Mouse (Mus musculus): Measurements from ENCODE around the gene Tspan18. TPM values are rescaled to one million over a fixed set of nuclear protein-coding genes. Genes with fewer than 3 reads are reported as not detected.
A peak's percentile ranks its signal among the peaks of the same experiment; 100 is the strongest.

Gene Tspan18
- total and polyA plus RNA-seq, 3 experiments, result 9.4 to 21.3 (median 16.0) TPM

DNA sequence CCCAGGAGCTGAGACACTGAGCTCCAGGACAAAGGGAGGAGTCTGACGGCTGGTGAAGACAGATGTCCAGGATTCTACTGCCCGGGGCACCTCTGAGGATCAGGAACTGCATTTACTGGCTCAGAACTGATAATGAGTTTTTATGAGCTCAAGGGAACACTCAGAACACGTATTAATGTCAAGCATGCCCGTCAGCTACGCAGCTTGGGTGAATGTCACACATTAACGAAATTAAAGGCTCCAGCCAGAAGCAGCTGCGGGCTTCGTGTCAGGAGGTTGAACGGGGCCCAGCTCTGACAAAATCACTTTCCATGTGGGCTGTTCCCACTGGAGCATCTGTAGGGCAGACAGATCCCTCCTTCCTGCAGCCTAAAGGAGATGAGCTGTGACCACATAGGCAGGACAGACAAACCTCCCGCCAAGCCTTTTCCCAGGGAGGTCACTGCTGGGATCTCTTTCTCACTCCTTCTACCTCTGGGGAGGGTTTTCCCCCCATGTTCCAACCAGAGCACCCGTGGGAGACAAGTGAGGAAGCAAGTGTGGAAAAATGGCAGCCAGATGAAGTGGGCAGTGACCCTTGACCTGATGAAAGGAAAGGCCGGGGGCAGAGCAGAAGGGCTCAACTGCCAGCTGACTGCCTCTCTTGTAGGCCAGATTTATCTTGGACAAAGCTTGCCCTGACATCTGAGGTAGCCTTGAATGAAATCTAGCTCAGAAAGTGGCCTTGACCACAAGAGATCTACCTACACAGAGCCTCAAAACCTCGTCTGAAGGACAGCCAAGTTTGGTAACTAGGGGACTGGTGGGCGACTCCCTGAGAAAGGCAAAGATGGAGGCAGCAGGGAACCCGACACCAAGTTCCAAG is 20.3 kb downstream of the Tspan18 start:
- TF ChIP-seq CTCF (IDR thresholded peaks at IDR 0.05) (no peak), EP300 (IDR thresholded peaks at IDR 0.05; ENCODE audit: insufficient read depth, low read depth, low read length) (no peak), POLR2A (IDR thresholded peaks at IDR 0.05; ENCODE audit: insufficient read depth, low read depth, low read length) (no peak)
- intact Hi-C loops (cut with DNase I), result no loop called here
- H3K27ac ChIP-seq, result no peak overlapping the region
- no peaks in the 10 kb centered on the region for H3K36me3 ChIP-seq (ENCODE audit: control insufficient read depth, insufficient read depth, low read length)
- H3K79me2 ChIP-seq (replicated peaks; ENCODE audit: control insufficient read depth, insufficient read depth, low read length), result no peaks in the 10 kb centered on the region; the same call in 1 of the 2 replicates
- no peak overlapping the region for H3K9ac ChIP-seq (ENCODE audit: low read depth, low read length)
- H3K4me1 ChIP-seq (ENCODE audit: control insufficient read depth, insufficient read depth, low read length), result peaks cover 7% of the 10 kb centered on the region
- no peak overlapping the region for H3K4me3 ChIP-seq
- 46% methylated on average over 15 of the region's 15 CpGs for WGBS
- H3K27me3 ChIP-seq (ENCODE audit: control insufficient read depth, insufficient read depth, low read length), result no peaks in the 10 kb centered on the region
- peak; percentile 34 to 40 for DNase-seq

DNA sequence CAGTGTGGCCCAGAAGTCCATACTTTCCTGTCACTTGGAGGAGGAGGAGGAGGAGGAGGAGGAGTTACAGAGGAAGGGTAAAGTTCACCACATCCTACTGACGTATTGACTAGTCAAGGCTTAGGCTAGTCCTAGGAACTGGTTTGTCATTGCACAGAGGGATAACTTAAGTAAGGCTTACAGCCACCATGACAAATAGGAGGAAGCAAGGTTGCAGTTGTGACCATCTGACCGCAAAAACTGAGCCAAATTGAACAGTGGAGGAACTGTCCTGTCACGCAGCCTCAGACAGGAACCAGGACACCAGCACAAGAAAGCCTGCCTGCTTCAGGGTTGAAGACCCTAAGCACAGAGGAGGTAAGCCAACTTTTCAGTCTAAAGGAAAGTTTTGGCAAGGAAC is 21.8 kb downstream of the Tspan18 start:
- no peak overlapping the region for H3K4me3 ChIP-seq
- H3K79me2 ChIP-seq (replicated peaks; ENCODE audit: control insufficient read depth, insufficient read depth, low read length), result no peaks in the 10 kb centered on the region; the same call in 1 of the 2 replicates
- H3K27ac ChIP-seq, result no peak overlapping the region
- peaks cover 7% of the 10 kb centered on the region for H3K4me1 ChIP-seq (ENCODE audit: control insufficient read depth, insufficient read depth, low read length)
- no peak for DNase-seq
- 48% methylated on average over 3 of the region's 3 CpGs for WGBS
- TF ChIP-seq POLR2A (IDR thresholded peaks at IDR 0.05; ENCODE audit: insufficient read depth, low read depth, low read length) (no peak), CTCF (IDR thresholded peaks at IDR 0.05) (no peak), EP300 (IDR thresholded peaks at IDR 0.05; ENCODE audit: insufficient read depth, low read depth, low read length) (no peak)
- intact Hi-C loops (cut with DNase I), result no loop called here
- H3K9ac ChIP-seq (ENCODE audit: low read depth, low read length), result no peak overlapping the region
- no peaks in the 10 kb centered on the region for H3K36me3 ChIP-seq (ENCODE audit: control insufficient read depth, insufficient read depth, low read length)
- no peaks in the 10 kb centered on the region for H3K27me3 ChIP-seq (ENCODE audit: control insufficient read depth, insufficient read depth, low read length)

DNA sequence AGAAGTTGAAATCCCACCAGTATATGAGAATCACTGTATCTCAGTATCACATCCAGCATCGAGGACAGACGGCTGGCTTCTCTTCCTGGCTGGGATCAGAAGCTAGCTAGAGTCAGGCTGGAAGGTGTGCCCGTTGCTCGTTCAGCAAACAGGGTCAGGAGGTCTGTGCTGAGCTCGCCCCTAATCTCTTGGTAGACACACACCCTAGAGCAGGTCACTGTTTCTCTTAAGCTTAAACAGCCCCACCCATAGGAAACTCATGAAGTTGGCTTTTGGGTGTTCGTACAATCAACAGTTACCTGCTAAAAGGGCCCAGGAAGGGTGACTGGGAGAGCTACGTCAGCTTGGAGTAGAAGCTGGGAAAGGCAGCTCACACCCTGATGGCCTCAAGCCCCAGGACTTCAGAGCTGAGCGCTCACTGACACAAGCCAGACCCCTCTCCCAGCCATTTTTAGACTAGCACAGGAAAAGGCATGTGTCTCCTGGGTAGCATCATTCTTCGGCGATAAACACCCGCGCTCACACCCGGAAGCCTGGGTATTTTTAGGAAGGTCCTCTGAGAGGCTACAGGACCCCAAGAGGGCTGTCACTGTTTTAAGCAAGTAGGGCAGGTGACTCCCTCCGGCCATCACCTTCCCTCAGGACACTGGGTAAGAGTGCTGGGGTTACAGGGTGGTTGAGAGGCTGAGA is 24.4 kb downstream of the Tspan18 start:
- H3K27ac ChIP-seq, result peak overlapping the region; percentile 75
- no peak overlapping the region for H3K9ac ChIP-seq (ENCODE audit: low read depth, low read length)
- no peaks in the 10 kb centered on the region for H3K79me2 ChIP-seq (replicated peaks; ENCODE audit: control insufficient read depth, insufficient read depth, low read length)
- H3K4me3 ChIP-seq, result no peak overlapping the region
- H3K27me3 ChIP-seq (ENCODE audit: control insufficient read depth, insufficient read depth, low read length), result no peaks in the 10 kb centered on the region
- peaks cover 7% of the 10 kb centered on the region for H3K4me1 ChIP-seq (ENCODE audit: control insufficient read depth, insufficient read depth, low read length)
- no peaks in the 10 kb centered on the region for H3K36me3 ChIP-seq (ENCODE audit: control insufficient read depth, insufficient read depth, low read length)
- WGBS, result 26% methylated on average over 14 of the region's 14 CpGs
- peak; percentile 45 to 71 for DNase-seq
- no peak for TF ChIP-seq CTCF (IDR thresholded peaks at IDR 0.05)
- TF ChIP-seq EP300 (IDR thresholded peaks at IDR 0.05; ENCODE audit: insufficient read depth, low read depth, low read length), result peak; percentile 61; the same call in 1 of the 2 replicates
- no peak for TF ChIP-seq POLR2A (IDR thresholded peaks at IDR 0.05; ENCODE audit: insufficient read depth, low read depth, low read length)
- intact Hi-C loops (cut with DNase I), result no loop called here

DNA sequence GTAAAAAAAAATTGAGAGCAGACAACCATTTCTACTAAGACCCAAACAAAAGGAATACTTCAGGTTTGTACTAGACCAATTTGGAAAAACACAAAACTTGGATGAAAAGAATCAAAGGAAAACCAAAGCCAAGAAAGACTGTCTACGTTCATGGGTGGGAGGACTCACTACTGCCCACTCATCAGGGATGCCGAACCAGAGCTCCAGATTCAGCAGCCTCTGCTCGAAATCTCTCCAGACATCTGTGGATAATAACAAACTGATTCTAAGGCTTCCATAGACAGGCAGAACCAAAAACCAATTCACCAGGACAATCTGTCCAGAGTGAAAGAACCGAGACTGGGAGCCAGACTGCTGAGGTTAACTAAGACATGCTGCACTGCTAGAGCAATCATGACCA is 27.4 kb downstream of the Tspan18 start:
- Histone ChIP-seq H3K79me2 (replicated peaks; ENCODE audit: control insufficient read depth, insufficient read depth, low read length) (no peaks in the 10 kb centered on the region), H3K4me1 (ENCODE audit: control insufficient read depth, insufficient read depth, low read length) (peaks cover 14% of the 10 kb centered on the region), H3K4me3 (no peak overlapping the region), H3K27me3 (ENCODE audit: control insufficient read depth, insufficient read depth, low read length) (no peaks in the 10 kb centered on the region), H3K36me3 (ENCODE audit: control insufficient read depth, insufficient read depth, low read length) (no peaks in the 10 kb centered on the region), H3K9ac (ENCODE audit: low read depth, low read length) (no peak overlapping the region), H3K27ac (no peak overlapping the region)
- no peak for DNase-seq
- intact Hi-C loops (cut with DNase I), result no loop called here
- no peak for TF ChIP-seq EP300 (IDR thresholded peaks at IDR 0.05; ENCODE audit: insufficient read depth, low read depth, low read length)
- TF ChIP-seq POLR2A (IDR thresholded peaks at IDR 0.05; ENCODE audit: insufficient read depth, low read depth, low read length), result no peak
- TF ChIP-seq CTCF (IDR thresholded peaks at IDR 0.05), result no peak
- WGBS, result 76% methylated on average over 4 of the region's 4 CpGs

DNA sequence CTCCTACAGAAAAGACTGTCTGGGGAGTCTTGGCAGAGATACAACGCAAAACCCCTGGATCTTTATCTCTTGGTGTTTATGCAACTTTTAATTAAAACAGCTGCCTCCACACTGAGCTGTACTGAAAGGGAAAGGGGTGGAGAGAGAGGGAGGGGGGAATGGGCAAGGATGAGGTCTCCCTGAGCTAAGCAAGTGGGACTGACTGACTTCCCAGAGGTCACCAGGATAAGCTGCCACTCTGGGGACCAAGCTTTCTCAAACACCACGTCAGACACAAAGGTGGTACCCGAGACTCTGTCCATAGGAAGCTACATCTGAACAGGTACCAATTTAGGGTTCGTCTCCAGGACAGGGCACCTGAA is 30.1 kb downstream of the Tspan18 start:
- intact Hi-C loops (cut with DNase I), result loop anchor here (5.0 kb wide), 1 partner anchor 37 kb away; no protein-coding TSS in a partner anchor
- Histone ChIP-seq H3K9ac (ENCODE audit: low read depth, low read length) (no peak overlapping the region), H3K79me2 (replicated peaks; ENCODE audit: control insufficient read depth, insufficient read depth, low read length) (no peaks in the 10 kb centered on the region), H3K4me1 (ENCODE audit: control insufficient read depth, insufficient read depth, low read length) (peaks cover 10% of the 10 kb centered on the region), H3K4me3 (no peak overlapping the region), H3K27me3 (ENCODE audit: control insufficient read depth, insufficient read depth, low read length) (no peaks in the 10 kb centered on the region), H3K36me3 (ENCODE audit: control insufficient read depth, insufficient read depth, low read length) (no peaks in the 10 kb centered on the region), H3K27ac (peak overlapping the region; percentile 82)
- TF ChIP-seq POLR2A (IDR thresholded peaks at IDR 0.05; ENCODE audit: insufficient read depth, low read depth, low read length) (no peak), EP300 (IDR thresholded peaks at IDR 0.05; ENCODE audit: insufficient read depth, low read depth, low read length) (no peak), CTCF (IDR thresholded peaks at IDR 0.05) (no peak)
- WGBS, result 60% methylated on average over 4 of the region's 4 CpGs
- DNase-seq, result no peak

Data from heart, adult 2 months (tissue).